Mouse (Mus musculus): ENCODE data around the gene Nim1k.
A peak's percentile ranks its signal among the peaks of the same experiment; 100 is the strongest.
"Not testable (repeated sequence)": the region's sequence is repeated elsewhere in the genome, so short reads cannot be mapped to it uniquely, and the experiment has no call there.

Nim1k gene

GRCm38 (mm10) chr13:119690039-119690728 lies 65.5 kb downstream of the Nim1k start, which contains the start of gene Hmgcs1:
Gene Hmgcs1, plus strand, starts transcription at chr13:119690379.
- peak; percentile 99 for DNase-seq (ENCODE audit: low read depth, low spot score)

- no peak for DNase-seq (ENCODE audit: low read depth, low spot score)
These were observed 66.0 kb downstream of the Nim1k start for GRCm38 (mm10) chr13:119689709-119690038.

GRCm38 (mm10) chr13:119684416-119685177 lies 71.1 kb downstream of the Nim1k start:
- DNase-seq (ENCODE audit: low read depth, low spot score), result no peak

- DNase-seq (ENCODE audit: low read depth, low spot score), result no peak
These were observed 74.5 kb downstream of the Nim1k start for GRCm38 (mm10) chr13:119681161-119681560.

- DNase-seq (ENCODE audit: low read depth, low spot score), result no peak
These were observed 76.0 kb downstream of the Nim1k start for GRCm38 (mm10) chr13:119679721-119680120.

- DNase-seq (ENCODE audit: low read depth, low spot score), result no peak
These were observed 76.9 kb downstream of the Nim1k start for GRCm38 (mm10) chr13:119678794-119679193.

- DNase-seq (ENCODE audit: low read depth, low spot score), result not testable (repeated sequence)
These were observed 94.3 kb downstream of the Nim1k start for GRCm38 (mm10) chr13:119661420-119661819.

Measured in skeletal muscle tissue, adult 2 months (tissue).